32 mouse cellular contexts compared by ENCODE assay signal in the genomic region with DNA sequence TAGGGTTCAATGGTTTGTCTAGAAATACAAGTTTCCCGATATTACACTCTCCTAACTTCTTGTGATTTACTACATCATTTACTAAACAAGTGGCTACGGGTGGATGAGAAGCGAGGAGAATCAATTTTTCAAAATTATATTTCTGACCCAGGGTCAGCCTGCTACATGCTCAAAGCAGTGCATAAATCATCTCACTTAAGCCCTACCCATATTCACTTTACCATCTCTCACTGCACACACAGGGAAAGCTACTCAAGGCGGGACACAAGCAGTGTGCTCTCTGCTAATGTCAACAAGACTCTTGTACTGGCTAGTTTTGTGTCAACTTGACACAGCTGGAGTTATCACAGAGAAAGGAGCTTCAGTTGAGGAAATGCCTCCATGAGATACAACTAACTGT.
"Had no signal": no experiment of that assay in that cellular context is flagged by ENCODE, and none has a peak within 500 bp of the region (broad histone marks: within the 10 kb centered on the region; RNA-seq: fewer than 3 reads in every experiment).

No protein-coding gene starts in this region.

- H3K9ac ChIP-seq: limb, embryonic 12.5 days; limb, embryonic 13.5 days; limb, embryonic 15.5 days; liver, embryonic 12.5 days; liver, embryonic 13.5 days; liver, embryonic 14.5 days; liver, embryonic 15.5 days; liver, postnatal 0 days; lung, embryonic 14.5 days; lung, embryonic 15.5 days; midbrain, embryonic 12.5 days; midbrain, embryonic 13.5 days; midbrain, embryonic 15.5 days had no signal

- H3K4me1 ChIP-seq: limb, embryonic 10.5 days; limb, embryonic 12.5 days; limb, embryonic 13.5 days; limb, embryonic 15.5 days; liver, embryonic 12.5 days; liver, embryonic 13.5 days; liver, embryonic 15.5 days; lung, embryonic 15.5 days; midbrain, embryonic 13.5 days; midbrain, embryonic 15.5 days had no signal

- H3K4me3 ChIP-seq: left cerebral cortex, adult 2 months; limb, embryonic 10.5 days; limb, embryonic 12.5 days; limb, embryonic 13.5 days; limb, embryonic 15.5 days; liver, embryonic 12.5 days; liver, embryonic 13.5 days; liver, embryonic 15.5 days; lung, embryonic 15.5 days; megakaryocyte, embryonic 14.5 days; midbrain, embryonic 10.5 days; midbrain, embryonic 12.5 days; midbrain, embryonic 13.5 days; midbrain, embryonic 15.5 days; myocyte had no signal

- H3K27ac ChIP-seq: left cerebral cortex, adult 2 months; limb, embryonic 10.5 days; limb, embryonic 12.5 days; limb, embryonic 13.5 days; limb, embryonic 15.5 days; liver, embryonic 12.5 days; liver, embryonic 13.5 days; liver, embryonic 14.5 days; liver, embryonic 15.5 days; lung, embryonic 15.5 days; macrophage; midbrain, embryonic 10.5 days; midbrain, embryonic 12.5 days; midbrain, embryonic 13.5 days; midbrain, embryonic 15.5 days had no signal

- H3K36me3 ChIP-seq: limb, embryonic 10.5 days; limb, embryonic 12.5 days; limb, embryonic 13.5 days; limb, embryonic 15.5 days; liver, embryonic 12.5 days; liver, embryonic 13.5 days; liver, embryonic 15.5 days; lung, embryonic 15.5 days; midbrain, embryonic 10.5 days; midbrain, embryonic 12.5 days; midbrain, embryonic 13.5 days; midbrain, embryonic 15.5 days had no signal

- H3K4me2 ChIP-seq: limb, embryonic 12.5 days; limb, embryonic 13.5 days; limb, embryonic 15.5 days; liver, embryonic 11.5 days; liver, embryonic 12.5 days; liver, embryonic 13.5 days; liver, embryonic 15.5 days; lung, embryonic 14.5 days; lung, embryonic 15.5 days; midbrain, embryonic 11.5 days; midbrain, embryonic 12.5 days; midbrain, embryonic 13.5 days; midbrain, embryonic 15.5 days had no signal

- DNase-seq: left cerebral cortex, postnatal 4 days; liver; liver, embryonic 13.5 days; liver, postnatal 0 days; lung, adult 18-20 months; lung, adult 2 months; lung, embryonic 14.5 days; lung, postnatal 10 days; lung, postnatal 14 days; lung, postnatal 36 days; lung, postnatal 4 days; midbrain, embryonic 14.5 days had no signal

- H3K9me3 ChIP-seq: limb, embryonic 10.5 days; limb, embryonic 12.5 days; limb, embryonic 13.5 days; limb, embryonic 15.5 days; liver, embryonic 12.5 days; liver, embryonic 13.5 days; liver, embryonic 15.5 days; lung, embryonic 15.5 days; megakaryocyte, embryonic 14.5 days; midbrain, embryonic 10.5 days; midbrain, embryonic 12.5 days; midbrain, embryonic 13.5 days; midbrain, embryonic 15.5 days had no signal

- ATAC-seq: liver, embryonic 12.5 days; liver, postnatal 0 days; lung, postnatal 0 days; midbrain, embryonic 13.5 days; midbrain, embryonic 15.5 days; midbrain, embryonic 16.5 days had no signal

- H3K27me3 ChIP-seq: limb, embryonic 12.5 days; limb, embryonic 13.5 days; limb, embryonic 15.5 days; liver, embryonic 12.5 days; liver, embryonic 13.5 days; liver, embryonic 15.5 days; lung, embryonic 15.5 days; megakaryocyte, embryonic 14.5 days; midbrain, embryonic 12.5 days; midbrain, embryonic 13.5 days; midbrain, embryonic 15.5 days had no signal
